In genomic region chr2:83669988-83670387, GRCm38 (mm10) we compare ENCODE assay signal across 13 mouse cellular contexts. TPM values are rescaled to one million over a fixed set of nuclear protein-coding genes. Genes with fewer than 3 reads are reported as not detected.
A peak's percentile ranks its signal among the peaks of the same experiment; 100 is the strongest.
DNase-seq lines count a peak whose midpoint lies in the region; ATAC-seq and TF ChIP-seq lines count a peak whose summit lies in the region.
"Had no signal": no experiment of that assay in that cellular context is flagged by ENCODE, and none has a peak within 500 bp of the region (broad histone marks: within the 10 kb centered on the region; RNA-seq: fewer than 3 reads in every experiment).

No protein-coding gene starts in this region.

- no peak overlapping the region for H3K4me2 ChIP-seq in midbrain, postnatal 0 days (ENCODE audit: low read depth, low read length, poor library complexity, severe bottlenecking)
- no peak overlapping the region for H3K4me2 ChIP-seq in midbrain, embryonic 16.5 days (ENCODE audit: low read length)
- no peak overlapping the region for H3K4me2 ChIP-seq in heart, embryonic 12.5 days
- H3K4me2 ChIP-seq: embryonic facial prominence, embryonic 12.5 days had no signal

- 0 out of 2 replicates have a peak, but pooled peaks cover 2% of the 10 kb centered on the region for H3K36me3 ChIP-seq in midbrain, postnatal 0 days (ENCODE audit: insufficient read depth, low read length)
- H3K36me3 ChIP-seq in midbrain, embryonic 16.5 days (ENCODE audit: control insufficient read depth, insufficient read depth, low read length), result 0 out of 2 replicates have a peak, but pooled peaks cover 2% of the 10 kb centered on the region
- peaks cover 19% of the 10 kb centered on the region for H3K36me3 ChIP-seq in heart, embryonic 12.5 days

- 45% methylated on average over 5 of the region's 5 CpGs for WGBS in cerebellum, adult 2 months
- WGBS in midbrain, postnatal 0 days, result 85% methylated on average over 5 of the region's 5 CpGs
- 86% methylated on average over 5 of the region's 5 CpGs for WGBS in midbrain, embryonic 16.5 days
- WGBS in heart, embryonic 12.5 days, result 79% methylated on average over 5 of the region's 5 CpGs

- H3K4me1 ChIP-seq in cerebellum, adult 2 months (ENCODE audit: control insufficient read depth, insufficient read depth, low read length), result no peaks in the 10 kb centered on the region
- no peaks in the 10 kb centered on the region for H3K4me1 ChIP-seq in midbrain, postnatal 0 days (ENCODE audit: insufficient read depth, low read length)
- no peaks in the 10 kb centered on the region for H3K4me1 ChIP-seq in midbrain, embryonic 16.5 days (ENCODE audit: control insufficient read depth, insufficient read depth, low read length)
- peaks cover 16% of the 10 kb centered on the region for H3K4me1 ChIP-seq in heart, embryonic 12.5 days (replicated peaks)
- H3K4me1 ChIP-seq: embryonic facial prominence, embryonic 12.5 days; forebrain, embryonic 10.5 days; hindbrain, embryonic 10.5 days had no signal

- ATAC-seq in midbrain, postnatal 0 days (ENCODE audit: low FRiP score), result no peak
- no peak for ATAC-seq in midbrain, embryonic 16.5 days
- ATAC-seq in heart, embryonic 12.5 days (ENCODE audit: insufficient number of reproducible peaks, low FRiP score), result no peak

- no peak overlapping the region for H3K9ac ChIP-seq in midbrain, postnatal 0 days (replicated peaks; ENCODE audit: low read length, poor library complexity, severe bottlenecking)
- H3K9ac ChIP-seq in midbrain, embryonic 16.5 days (ENCODE audit: low read depth, low read length), result no peak overlapping the region
- H3K9ac ChIP-seq in heart, embryonic 12.5 days, result no peak overlapping the region
- H3K9ac ChIP-seq: embryonic facial prominence, embryonic 12.5 days had no signal

- no peak for TF ChIP-seq POLR2A in cerebellum, adult 2 months (IDR thresholded peaks at IDR 0.05; ENCODE audit: borderline replicate concordance, insufficient read depth, low read length)

- DNase-seq in cerebellum, adult 2 months, result no peak
- DNase-seq in cerebellum, adult 8-10 months, result no peak
- DNase-seq in kidney, postnatal 25 days, result peak; percentile 57 to 60
- no peak for DNase-seq in kidney, adult 18-20 months
- DNase-seq in midbrain, postnatal 0 days (ENCODE audit: low spot score), result no peak
- no peak for DNase-seq in frontal cortex, postnatal 10 days (ENCODE audit: low spot score in 2 of 2)
- DNase-seq: right cerebral cortex, postnatal 14 days had no signal

- no peak overlapping the region for H3K4me3 ChIP-seq in cerebellum, adult 2 months (replicated peaks; ENCODE audit: insufficient read depth, low read depth, low read length)
- H3K4me3 ChIP-seq in midbrain, postnatal 0 days (ENCODE audit: low read depth, low read length), result no peak overlapping the region
- H3K4me3 ChIP-seq in midbrain, embryonic 16.5 days (ENCODE audit: low read depth, low read length), result no peak overlapping the region
- H3K4me3 ChIP-seq in heart, embryonic 12.5 days, result no peak overlapping the region
- H3K4me3 ChIP-seq: embryonic facial prominence, embryonic 12.5 days; forebrain, embryonic 10.5 days; hindbrain, embryonic 10.5 days; megakaryocyte, embryonic 14.5 days had no signal

- H3K27me3 ChIP-seq in cerebellum, adult 2 months (ENCODE audit: control insufficient read depth, insufficient read depth, low read length), result no peaks in the 10 kb centered on the region
- no peaks in the 10 kb centered on the region for H3K27me3 ChIP-seq in midbrain, postnatal 0 days (ENCODE audit: insufficient read depth, low read length)
- no peaks in the 10 kb centered on the region for H3K27me3 ChIP-seq in midbrain, embryonic 16.5 days (ENCODE audit: control insufficient read depth, insufficient read depth, low read depth, low read length)
- H3K27me3 ChIP-seq in heart, embryonic 12.5 days (replicated peaks), result no peaks in the 10 kb centered on the region
- H3K27me3 ChIP-seq: embryonic facial prominence, embryonic 12.5 days; megakaryocyte, embryonic 14.5 days had no signal

- H3K9me3 ChIP-seq in midbrain, postnatal 0 days (ENCODE audit: low read length), result no peaks in the 10 kb centered on the region
- no peaks in the 10 kb centered on the region for H3K9me3 ChIP-seq in midbrain, embryonic 16.5 days (replicated peaks; ENCODE audit: control insufficient read depth, low read length, poor library complexity, severe bottlenecking)
- H3K9me3 ChIP-seq in heart, embryonic 12.5 days (replicated peaks), result no peaks in the 10 kb centered on the region
- H3K9me3 ChIP-seq: embryonic facial prominence, embryonic 12.5 days; forebrain, embryonic 10.5 days; hindbrain, embryonic 10.5 days; megakaryocyte, embryonic 14.5 days had no signal

- H3K27ac ChIP-seq in cerebellum, adult 2 months (ENCODE audit: insufficient read depth, low read length), result no peak overlapping the region
- no peak overlapping the region for H3K27ac ChIP-seq in midbrain, postnatal 0 days (ENCODE audit: low read depth, low read length)
- no peak overlapping the region for H3K27ac ChIP-seq in midbrain, embryonic 16.5 days (ENCODE audit: low read length)
- no peak overlapping the region for H3K27ac ChIP-seq in heart, embryonic 12.5 days (ENCODE audit: poor library complexity, severe bottlenecking)
- H3K27ac ChIP-seq: embryonic facial prominence, embryonic 12.5 days; forebrain, embryonic 10.5 days; hindbrain, embryonic 10.5 days had no signal

- TF ChIP-seq CTCF in cerebellum, adult 2 months (IDR thresholded peaks at IDR 0.05; ENCODE audit: borderline replicate concordance, insufficient read depth, low read depth, low read length), result peak; percentile 21; the same call in 1 of the 2 replicates
- peak; percentile 29 for TF ChIP-seq CTCF in midbrain, postnatal 0 days (IDR thresholded peaks at IDR 0.05)

RNA-seq across cellular contexts. Expression of gene Zc3h15, which starts 25.8 kb away (rescaled TPM):
- polyA plus RNA-seq in cerebellum, adult 2 months (2012; rRNA removed), result 97.8 and 99.4 TPM in 2 replicates
- 89.0 and 109 TPM in 2 replicates for total RNA-seq in midbrain, postnatal 0 days (2014; rRNA removed)
- polyA plus RNA-seq in midbrain, postnatal 0 days (2015; fragmentation: Nextera tagmentation; extraction: Ambion mirVana), result 178 and 196 TPM in 2 replicates
- 184 and 187 TPM in 2 replicates for polyA plus RNA-seq in midbrain, embryonic 16.5 days (2015; fragmentation: Nextera tagmentation; extraction: Ambion mirVana)
- polyA plus RNA-seq in heart, embryonic 12.5 days (2016; fragmentation: Nextera tagmentation; extraction: Ambion mirVana), result 120 and 124 TPM in 2 replicates

RNA-seq across cellular contexts. Expression of gene Itgav, which starts 54.2 kb away (rescaled TPM):
- polyA plus RNA-seq in cerebellum, adult 2 months (2012; rRNA removed), result 40.6 and 43.2 TPM in 2 replicates
- 30.5 and 30.7 TPM in 2 replicates for total RNA-seq in midbrain, postnatal 0 days (2014; rRNA removed)
- 26.7 and 30.8 TPM in 2 replicates for polyA plus RNA-seq in midbrain, postnatal 0 days (2015; fragmentation: Nextera tagmentation; extraction: Ambion mirVana)
- polyA plus RNA-seq in midbrain, embryonic 16.5 days (2015; fragmentation: Nextera tagmentation; extraction: Ambion mirVana), result 19.9 and 20.5 TPM in 2 replicates
- 95.0 and 108 TPM in 2 replicates for polyA plus RNA-seq in heart, embryonic 12.5 days (2016; fragmentation: Nextera tagmentation; extraction: Ambion mirVana)

Comparison
In these comparisons a context has a peak if more than half of its experiments do, and no peak if none do; other contexts are left out.
1. DNase-seq: peak in kidney, postnatal 25 days (2 of 2); none in cerebellum, adult 2 months (0 of 2), cerebellum, adult 8-10 months (single experiment), kidney, adult 18-20 months (single experiment), midbrain, postnatal 0 days (single experiment) and frontal cortex, postnatal 10 days (0 of 2).